Mouse (Mus musculus): ENCODE measurements at regions not wholly inside any gene's neighbourhood (a gene's known extent, or its start where the extent isn't known, plus 50 kb on each side); places are given as distances from the start of the nearest gene placed in this dataset.

DNA sequence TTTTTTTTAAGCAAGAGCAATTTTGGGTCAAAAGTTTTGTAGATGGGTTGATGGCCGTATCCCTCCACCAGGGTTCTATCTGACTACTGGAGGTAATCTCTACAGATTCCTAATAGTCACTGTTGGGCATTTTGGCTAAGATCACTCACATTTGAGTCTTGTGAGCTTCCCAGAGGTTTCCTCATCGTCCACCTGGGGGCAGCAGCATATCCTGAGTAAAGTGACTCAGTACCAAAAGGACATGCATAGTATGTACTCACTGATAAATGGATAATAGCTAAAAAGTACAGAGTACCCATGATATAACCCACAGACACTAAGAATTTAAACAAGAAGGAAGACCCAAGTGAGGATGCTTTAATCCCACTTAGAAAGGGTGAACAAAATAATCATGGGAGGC lies 1390.0 kb downstream of the Amy2a5 start:
- peak; percentile 2 for DNase-seq
- intact Hi-C loops (cut with DNase I), result no loop called here
